Mouse (Mus musculus) bone marrow, adult 2 months (tissue): Measurements from ENCODE around the gene Dimt1.

Experiments
- CTCF ChIP-seq: fragments of 200-500 bp; IDR thresholded peaks from 2 replicates; pipeline ENCODE4 v1.5.1; 2011; ENCODE audit warnings: low read length, control low read depth; ENCODE audit not compliant: control insufficient read depth, insufficient read depth
- POLR2A ChIP-seq: fragments of 200-500 bp; IDR thresholded peaks from 2 replicates; pipeline ENCODE4 v1.6.1; 2011; ENCODE audit warnings: low read depth, mild to moderate bottlenecking, control low read depth, low read length, borderline replicate concordance; ENCODE audit not compliant: control insufficient read depth

- TF ChIP-seq CTCF (no peak), POLR2A (no peak)
These were observed 36.8 kb upstream of the Dimt1 start for GRCm38 (mm10) chr13:106910096-106910495.
